Mouse (Mus musculus) liver, embryonic 12.5 days (tissue): ENCODE measurements around the gene Tnfsf13. TPM values are rescaled to one million over a fixed set of nuclear protein-coding genes. Genes with fewer than 3 reads are reported as not detected.
"Not testable (repeated sequence)": the region's sequence is repeated elsewhere in the genome, so short reads cannot be mapped to it uniquely, and the experiment has no call there.

Source experiments
- ATAC-seq: fragments of 200-750 bp; cut with Nextera tagmentation; 2 replicates; pipeline ENCODE4 v1.8.0; 2017; ENCODE audit warnings: moderate number of reproducible peaks, mild to moderate bottlenecking, moderate library complexity
- H3K27ac ChIP-seq: fragments of 300-500 bp; sonication (generic); 2 replicates; pipeline ENCODE4 v1.5.1; 2016; ENCODE audit warnings: mild to moderate bottlenecking
- H3K27me3 ChIP-seq: fragments of 300-500 bp; sonication (generic); replicated peaks from 2 replicates; pipeline ENCODE4 v1.6.1; 2016; ENCODE audit warnings: mild to moderate bottlenecking, moderate library complexity
- H3K36me3 ChIP-seq: fragments of 300-500 bp; sonication (generic); 2 replicates; pipeline ENCODE4 v1.6.1; 2016; ENCODE audit warnings: mild to moderate bottlenecking, moderate library complexity
- H3K4me1 ChIP-seq: fragments of 300-500 bp; sonication (generic); 2 replicates; pipeline ENCODE4 v1.6.1; 2016
- H3K4me2 ChIP-seq: fragments of 300-500 bp; sonication (generic); 2 replicates; pipeline ENCODE4 v1.6.1; 2016; ENCODE audit warnings: mild to moderate bottlenecking, moderate library complexity
- H3K4me3 ChIP-seq: fragments of 300-500 bp; sonication (generic); 2 replicates; pipeline ENCODE4 v1.5.1; 2016; ENCODE audit warnings: mild to moderate bottlenecking, moderate library complexity
- H3K9ac ChIP-seq: fragments of 300-500 bp; sonication (generic); 2 replicates; pipeline ENCODE4 v1.6.1; 2016; ENCODE audit warnings: mild to moderate bottlenecking, moderate library complexity
- H3K9me3 ChIP-seq: fragments of 300-500 bp; sonication (generic); replicated peaks from 2 replicates; pipeline ENCODE4 v1.6.1; 2016; ENCODE audit warnings: mild to moderate bottlenecking, moderate library complexity
- WGBS: fragments of 180-500 bp; shearing (Covaris S2); methylation state at CpG from one replicate; pipeline ENCODE4 v1.1.7; 2016; ENCODE audit not compliant: insufficient replicate concordance; 5-methylcytosine and 5-hydroxymethylcytosine counted together
- polyA plus RNA-seq: library from polyadenylated mRNA; unstranded; fragments of >200 nt; fragmentation: Nextera tagmentation; extraction: Ambion mirVana; gene quantifications from 2 replicates; pipeline ENCODE4 v1.2.1, GENCODE M21; 2016

Gene Tnfsf13
- polyA plus RNA-seq: 0.14 and 0.23 TPM in 2 replicates

DNA sequence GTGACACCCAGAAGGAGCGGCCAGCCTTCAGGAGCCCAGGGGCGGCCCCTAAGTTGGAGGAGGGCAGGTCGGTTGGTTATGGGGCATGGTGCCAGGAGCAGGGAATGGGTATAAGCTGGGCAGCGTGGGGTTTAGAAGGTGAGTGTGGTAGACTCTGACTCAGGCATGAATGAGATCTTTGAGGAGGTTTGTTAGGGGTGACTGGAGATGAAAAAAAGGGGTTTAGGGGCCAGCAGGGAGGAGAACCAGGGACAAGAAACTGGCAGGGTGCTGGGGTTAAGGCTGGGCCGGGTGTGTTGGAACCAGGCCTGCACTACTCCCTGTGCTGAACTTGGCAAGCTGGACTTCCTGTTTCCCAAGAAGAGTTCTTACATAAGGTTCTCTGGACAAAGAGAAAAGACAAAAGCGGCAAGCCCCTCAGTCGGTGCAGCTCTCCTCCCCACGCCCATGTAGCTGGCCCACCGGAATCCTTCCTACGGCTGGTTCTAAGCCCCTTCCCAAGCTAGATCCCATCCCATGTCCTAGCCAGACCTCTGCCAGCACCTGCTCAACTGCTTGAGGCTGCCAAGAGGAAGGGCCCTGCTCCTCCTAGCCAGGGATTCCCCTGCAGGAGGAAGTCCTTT is at the start of gene Tnfsf13:
Gene Tnfsf13, minus strand, starts transcription at position 259 of the 623 bp plus-strand sequence.
- H3K4me1 ChIP-seq: peaks cover 34% of the 10 kb centered on the region
- WGBS: 62% methylated on average over 10 of the region's 10 CpGs
- no peak within 1 kb of the TSS for H3K4me2 ChIP-seq
- no peak within 1 kb of the TSS for H3K9ac ChIP-seq
- ATAC-seq: no peak
- H3K36me3 ChIP-seq: no peaks in the 10 kb centered on the region
- no peaks in the 10 kb centered on the region for H3K9me3 ChIP-seq
- H3K4me3 ChIP-seq: no peak within 1 kb of the TSS
- H3K27ac ChIP-seq: no peak within 1 kb of the TSS
- H3K27me3 ChIP-seq: peaks cover 3% of the 10 kb centered on the region; the same call in 1 of the 2 replicates

DNA sequence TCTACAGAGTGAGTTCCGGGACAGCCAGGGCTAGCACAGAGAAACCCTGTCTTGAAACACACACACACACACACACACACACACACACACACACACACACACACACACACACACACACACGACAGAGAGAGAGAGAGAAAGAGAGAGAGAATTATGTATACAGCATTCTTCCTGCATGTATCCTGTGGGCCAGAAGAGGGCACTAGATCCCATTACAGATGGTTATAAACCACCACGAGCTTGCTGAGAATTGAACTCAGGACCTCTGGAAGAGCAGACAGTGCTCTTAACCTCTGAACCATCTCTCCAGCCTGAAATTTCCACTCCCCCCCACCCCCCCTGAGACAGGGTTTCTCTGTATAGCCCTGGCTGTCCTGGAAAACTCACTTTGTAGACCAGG is 45.8 kb upstream of the Tnfsf13 start:
- not testable (repeated sequence) for H3K4me3 ChIP-seq, ATAC-seq, H3K27ac ChIP-seq, H3K4me2 ChIP-seq, H3K4me1 ChIP-seq, H3K27me3 ChIP-seq, H3K9ac ChIP-seq, H3K9me3 ChIP-seq
- peaks cover 31% of the 10 kb centered on the region for H3K36me3 ChIP-seq
- 63% methylated on average over 2 of the region's 3 CpGs for WGBS

DNA sequence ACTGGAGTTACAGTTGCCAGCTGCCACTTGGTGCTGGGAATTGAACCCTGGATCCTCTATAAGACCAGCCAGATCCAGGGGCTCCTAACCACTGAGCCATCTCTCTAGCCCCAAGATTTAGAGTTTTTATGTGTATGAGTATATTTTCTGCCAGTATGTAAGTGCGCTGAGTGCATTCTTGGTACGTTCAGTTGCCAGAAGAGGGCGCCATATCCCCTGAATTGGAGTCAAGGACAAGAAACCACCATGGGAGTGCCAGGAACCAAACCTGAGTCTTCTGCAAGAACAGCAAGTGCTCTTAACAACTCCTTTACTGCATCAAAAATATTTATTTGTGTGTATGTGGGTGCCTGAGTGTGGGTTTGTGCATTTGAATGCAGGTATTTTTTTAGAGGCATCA is 43.5 kb upstream of the Tnfsf13 start:
- H3K9me3 ChIP-seq: peaks cover 8% of the 10 kb centered on the region; the same call in 1 of the 2 replicates
- H3K4me1 ChIP-seq: peaks cover 8% of the 10 kb centered on the region
- H3K27ac ChIP-seq: no peak overlapping the region
- H3K27me3 ChIP-seq: no peaks in the 10 kb centered on the region
- ATAC-seq: no peak
- no peak overlapping the region for H3K4me3 ChIP-seq
- no peak overlapping the region for H3K9ac ChIP-seq
- peaks cover 7% of the 10 kb centered on the region for H3K36me3 ChIP-seq
- 19% methylated on average over 3 of the region's 3 CpGs for WGBS
- H3K4me2 ChIP-seq: no peak overlapping the region

DNA sequence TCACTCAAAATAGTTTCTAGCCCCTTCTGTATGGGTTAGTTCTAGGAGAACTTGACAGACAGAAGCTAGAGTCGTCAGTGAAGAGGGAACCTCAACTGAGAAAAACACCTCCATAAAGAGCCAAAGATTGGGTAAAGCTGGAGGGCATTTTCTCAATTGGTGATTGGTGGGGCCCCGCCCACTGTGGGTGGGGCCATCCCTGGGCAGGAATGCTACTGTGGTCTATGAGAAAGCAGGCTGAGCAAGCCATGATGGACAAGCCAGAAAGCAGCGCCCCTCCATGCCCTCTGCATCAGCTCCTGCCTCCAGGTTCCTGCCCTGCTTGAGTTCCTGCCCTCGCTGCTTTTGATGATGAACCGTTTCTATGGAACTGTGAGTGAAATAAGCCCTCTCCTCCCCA is 40.4 kb upstream of the Tnfsf13 start:
- WGBS: 38% methylated on average over 5 of the region's 5 CpGs
- no peak for ATAC-seq
- peaks cover 16% of the 10 kb centered on the region for H3K4me1 ChIP-seq
- no peaks in the 10 kb centered on the region for H3K36me3 ChIP-seq
- no peak overlapping the region for H3K4me2 ChIP-seq
- H3K27ac ChIP-seq: no peak overlapping the region
- peaks cover 8% of the 10 kb centered on the region; the same call in 1 of the 2 replicates for H3K9me3 ChIP-seq
- no peak overlapping the region for H3K4me3 ChIP-seq
- no peak overlapping the region for H3K9ac ChIP-seq
- H3K27me3 ChIP-seq: no peaks in the 10 kb centered on the region

DNA sequence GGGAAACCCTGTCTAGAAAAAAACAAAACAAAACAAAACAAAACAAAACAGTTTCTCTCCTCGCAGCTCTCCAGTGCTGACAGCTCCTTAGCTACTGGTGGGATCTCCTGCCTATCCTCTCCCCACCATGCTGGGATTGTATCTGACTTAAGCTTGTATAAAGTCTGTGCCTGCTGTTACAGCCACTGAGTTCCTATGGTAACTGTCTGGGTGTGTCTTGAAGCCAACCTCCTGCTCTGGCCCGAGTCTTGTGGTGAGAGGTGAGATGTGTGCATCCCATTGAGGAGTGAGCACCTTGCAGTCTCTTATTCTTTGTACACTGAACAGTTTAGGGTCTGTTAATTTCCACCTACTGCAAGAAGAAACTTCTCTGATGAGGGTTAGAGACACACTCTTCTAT is 37.5 kb upstream of the Tnfsf13 start:
- 39% methylated on average over 2 of the region's 2 CpGs for WGBS
- H3K4me2 ChIP-seq: no peak overlapping the region

DNA sequence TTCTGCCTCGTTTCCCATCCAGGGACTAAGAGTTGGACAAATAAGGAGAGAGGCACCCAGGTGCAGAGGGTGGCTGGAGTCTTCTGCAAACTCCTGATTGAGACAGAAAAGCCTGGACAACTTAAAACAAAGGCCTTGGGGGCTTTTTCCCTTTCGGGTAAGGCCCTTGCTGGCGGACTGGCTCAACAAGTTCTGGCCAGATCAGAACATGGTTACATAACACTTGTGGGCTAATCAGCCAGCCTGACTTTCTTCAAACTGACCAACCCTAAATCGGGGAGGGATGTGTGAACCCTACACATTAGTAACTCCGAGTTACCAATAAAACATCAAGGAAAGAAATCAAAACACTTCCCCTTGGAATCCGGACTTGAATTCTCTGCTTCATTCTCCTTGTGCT is 35.3 kb upstream of the Tnfsf13 start:
- Histone ChIP-seq H3K4me1 (peaks cover 46% of the 10 kb centered on the region), H3K27me3 (no peaks in the 10 kb centered on the region), H3K36me3 (no peaks in the 10 kb centered on the region), H3K4me3 (no peak overlapping the region), H3K27ac (no peak overlapping the region), H3K9me3 (peaks cover 8% of the 10 kb centered on the region; the same call in 1 of the 2 replicates), H3K9ac (no peak overlapping the region), H3K4me2 (no peak overlapping the region)
- WGBS: 76% methylated on average over 6 of the region's 6 CpGs
- ATAC-seq: no peak

More for the DNA sequence above, 37.5 kb upstream of the Tnfsf13 start:
- no peak overlapping the region for H3K9ac ChIP-seq
- H3K4me3 ChIP-seq: no peak overlapping the region
- H3K4me1 ChIP-seq: peaks cover 32% of the 10 kb centered on the region
- H3K36me3 ChIP-seq: no peaks in the 10 kb centered on the region
- no peak for ATAC-seq
- peaks cover 8% of the 10 kb centered on the region; the same call in 1 of the 2 replicates for H3K9me3 ChIP-seq
- H3K27ac ChIP-seq: no peak overlapping the region
- H3K27me3 ChIP-seq: no peaks in the 10 kb centered on the region

DNA sequence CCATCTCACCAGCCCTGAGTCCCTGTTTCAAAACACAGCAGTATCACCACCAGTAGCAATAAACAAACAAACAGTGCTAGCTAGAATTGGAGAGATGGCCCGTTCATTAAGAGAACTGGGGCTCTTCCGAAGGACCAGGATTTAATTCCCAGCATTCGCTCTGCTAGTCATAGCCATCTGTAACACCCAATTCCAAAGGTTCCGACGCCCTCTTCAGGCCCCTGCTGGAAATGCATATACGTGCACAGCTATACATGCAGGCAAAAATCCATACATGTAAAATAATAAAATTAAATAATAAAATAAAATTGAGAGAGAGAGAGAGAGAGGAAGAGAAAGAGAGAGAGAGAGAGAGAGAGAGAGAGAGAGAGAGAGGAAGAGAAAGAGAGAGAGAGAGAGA is 33.8 kb upstream of the Tnfsf13 start:
- peak overlapping the region; percentile 66; the same call in 1 of the 2 replicates for H3K9ac ChIP-seq
- WGBS: 65% methylated on average over 6 of the region's 6 CpGs
- H3K4me2 ChIP-seq: no peak overlapping the region
- no peak for ATAC-seq
- peaks cover 50% of the 10 kb centered on the region for H3K4me1 ChIP-seq
- no peak overlapping the region for H3K4me3 ChIP-seq
- no peaks in the 10 kb centered on the region for H3K36me3 ChIP-seq
- no peaks in the 10 kb centered on the region for H3K27me3 ChIP-seq
- H3K9me3 ChIP-seq: 0 out of 2 replicates have a peak, but pooled peaks cover 4% of the 10 kb centered on the region
- H3K27ac ChIP-seq: peak overlapping the region; percentile 78

DNA sequence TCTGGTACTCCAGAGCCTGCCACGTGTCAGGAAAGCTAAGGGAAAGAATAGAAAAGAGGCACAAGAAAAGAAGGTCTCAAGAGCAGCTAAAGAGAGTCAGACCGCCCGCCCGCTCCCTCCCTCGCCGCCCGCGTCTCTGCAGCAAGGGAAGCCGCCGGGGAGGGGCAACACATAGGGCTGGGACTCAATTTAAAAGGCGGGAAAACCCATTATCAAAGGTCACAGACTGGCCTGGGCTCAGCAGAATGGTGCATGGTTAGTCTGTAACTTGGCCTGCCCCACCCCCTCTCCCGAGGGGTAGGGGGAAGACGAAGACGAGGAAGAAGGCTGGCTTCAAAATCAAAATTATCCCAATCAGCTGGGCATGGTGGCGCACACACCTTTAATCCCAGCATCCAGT is 33.1 kb upstream of the Tnfsf13 start:
- H3K27ac ChIP-seq: peak overlapping the region; percentile 78
- 14% methylated on average over 15 of the region's 15 CpGs for WGBS
- H3K4me3 ChIP-seq: peak overlapping the region; percentile 30
- ATAC-seq: peak; percentile 94
- H3K27me3 ChIP-seq: no peaks in the 10 kb centered on the region
- peak overlapping the region; percentile 68 for H3K4me2 ChIP-seq
- H3K9me3 ChIP-seq: no peaks in the 10 kb centered on the region
- H3K36me3 ChIP-seq: no peaks in the 10 kb centered on the region
- peaks cover 50% of the 10 kb centered on the region for H3K4me1 ChIP-seq
- H3K9ac ChIP-seq: peak overlapping the region; percentile 66

DNA sequence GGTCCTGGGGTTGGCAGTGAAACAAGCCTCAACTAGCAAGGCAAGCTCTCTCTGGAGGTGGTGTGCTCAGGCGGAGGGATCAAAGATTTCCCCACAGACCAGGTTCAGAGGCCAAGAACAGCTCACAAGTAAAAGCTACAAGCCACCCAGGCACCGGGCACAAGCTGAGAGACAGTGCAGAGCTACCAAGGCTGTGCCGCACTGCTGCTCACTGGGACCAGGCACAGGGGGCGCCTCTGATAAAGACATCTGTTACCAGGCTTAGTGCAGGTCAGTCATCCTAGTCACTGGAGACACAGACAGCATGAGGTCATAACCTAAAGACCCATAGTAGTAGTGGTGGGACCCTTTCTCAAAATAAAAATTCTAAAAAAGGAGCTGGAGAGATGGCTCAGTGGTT is 31.4 kb upstream of the Tnfsf13 start:
- H3K36me3 ChIP-seq: no peaks in the 10 kb centered on the region

DNA sequence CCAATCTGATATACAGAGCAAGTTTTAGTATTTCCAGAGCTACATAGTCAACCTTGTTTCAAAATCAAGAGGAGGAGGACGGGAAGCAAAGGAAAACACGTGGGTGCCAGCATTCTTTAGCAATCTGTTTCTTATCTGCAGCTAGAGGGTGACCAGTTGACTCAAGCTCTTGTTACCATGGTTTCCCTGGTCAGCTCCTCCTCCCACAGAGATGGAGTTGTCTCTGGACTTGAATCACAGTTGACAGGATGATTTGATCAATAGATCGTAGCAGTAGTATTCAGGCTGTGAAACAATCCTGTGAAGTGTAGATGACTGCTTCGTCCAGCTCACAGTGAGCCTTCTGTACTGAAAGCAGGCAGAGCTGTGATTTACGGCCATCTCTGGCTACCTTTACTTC is 30.3 kb upstream of the Tnfsf13 start:
- 0 out of 2 replicates have a peak overlapping the region, but pooled peaks have one; percentile 20 for H3K27ac ChIP-seq
- 32% methylated on average over 5 of the region's 5 CpGs for WGBS
- no peaks in the 10 kb centered on the region for H3K9me3 ChIP-seq
- H3K36me3 ChIP-seq: no peaks in the 10 kb centered on the region
- no peaks in the 10 kb centered on the region for H3K27me3 ChIP-seq
- no peak overlapping the region for H3K4me3 ChIP-seq
- H3K9ac ChIP-seq: no peak overlapping the region
- peaks cover 47% of the 10 kb centered on the region for H3K4me1 ChIP-seq
- no peak for ATAC-seq
- H3K4me2 ChIP-seq: no peak overlapping the region

More for the DNA sequence above, 31.4 kb upstream of the Tnfsf13 start:
- Histone ChIP-seq H3K4me1 (peaks cover 42% of the 10 kb centered on the region), H3K9me3 (no peaks in the 10 kb centered on the region), H3K27ac (0 out of 2 replicates have a peak overlapping the region, but pooled peaks have one; percentile 33), H3K4me2 (no peak overlapping the region), H3K9ac (no peak overlapping the region), H3K4me3 (no peak overlapping the region), H3K27me3 (no peaks in the 10 kb centered on the region)
- 0 out of 2 replicates have a peak, but pooled peaks have one; percentile 9 for ATAC-seq
- WGBS: 60% methylated on average over 4 of the region's 4 CpGs

DNA sequence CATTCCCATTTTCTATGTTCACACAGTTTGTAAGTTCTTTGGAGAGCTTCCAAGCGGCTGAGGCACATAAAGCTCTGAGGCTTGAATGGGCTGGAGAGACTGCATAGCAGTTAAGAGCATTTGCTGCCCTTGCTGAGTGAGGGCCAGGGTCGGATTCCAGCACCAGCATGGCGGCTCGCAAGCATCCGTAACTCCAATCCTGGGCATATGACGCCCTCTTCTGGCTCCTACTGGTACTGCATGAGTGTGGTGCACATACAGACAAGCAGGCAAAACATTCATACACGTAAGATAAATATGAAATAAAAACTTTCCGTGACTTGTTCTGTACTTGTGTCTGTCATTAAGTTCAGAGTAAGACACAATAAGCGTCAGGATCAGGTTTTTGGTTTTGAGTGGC is 29.9 kb upstream of the Tnfsf13 start:
- 54% methylated on average over 9 of the region's 9 CpGs for WGBS
- H3K27ac ChIP-seq: peak overlapping the region; percentile 13; the same call in 1 of the 2 replicates
- H3K4me2 ChIP-seq: no peak overlapping the region
- H3K9me3 ChIP-seq: no peaks in the 10 kb centered on the region
- H3K36me3 ChIP-seq: no peaks in the 10 kb centered on the region
- no peak overlapping the region for H3K9ac ChIP-seq
- H3K4me1 ChIP-seq: peaks cover 51% of the 10 kb centered on the region
- H3K27me3 ChIP-seq: no peaks in the 10 kb centered on the region
- ATAC-seq: no peak
- H3K4me3 ChIP-seq: no peak overlapping the region

DNA sequence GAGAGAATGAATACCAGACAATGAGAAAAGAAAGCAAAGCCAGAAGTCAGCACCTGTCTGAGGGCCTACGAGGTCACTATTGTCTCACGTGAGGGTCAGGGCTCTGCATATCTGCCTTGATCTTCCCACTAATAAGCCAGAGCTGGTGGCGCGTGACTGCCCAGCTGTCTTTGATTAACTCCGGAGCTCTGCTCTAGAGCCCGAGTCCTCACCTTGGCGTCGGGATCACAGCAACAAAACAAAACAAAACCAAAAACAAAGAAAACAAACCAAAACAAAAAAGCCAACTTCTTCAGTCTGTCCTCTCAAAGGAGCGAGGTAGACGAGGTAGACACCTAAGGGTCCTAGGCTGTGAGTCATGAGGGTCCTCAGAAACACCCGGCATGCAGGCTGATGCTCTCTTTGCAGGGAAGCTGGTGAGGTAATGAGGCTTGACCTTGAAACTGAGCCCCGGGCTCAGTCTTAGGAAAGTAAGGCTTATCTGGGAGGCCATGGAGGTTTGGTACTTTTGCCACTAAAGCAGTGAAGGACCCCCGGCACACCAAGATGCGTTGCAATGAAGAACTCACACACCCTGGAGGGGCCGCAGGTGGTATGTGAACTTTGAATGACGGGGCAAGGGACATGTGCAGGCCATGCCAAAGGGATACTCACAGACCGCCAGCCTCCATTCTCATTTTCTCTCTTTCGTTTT is 29.2 kb upstream of the Tnfsf13 start:
- H3K36me3 ChIP-seq: no peaks in the 10 kb centered on the region
- H3K4me3 ChIP-seq: no peak overlapping the region
- no peak for ATAC-seq
- 71% methylated on average over 18 of the region's 18 CpGs for WGBS
- H3K27ac ChIP-seq: no peak overlapping the region; the same call in 1 of the 2 replicates
- H3K9ac ChIP-seq: no peak overlapping the region
- peaks cover 58% of the 10 kb centered on the region for H3K4me1 ChIP-seq
- no peaks in the 10 kb centered on the region for H3K9me3 ChIP-seq
- H3K27me3 ChIP-seq: no peaks in the 10 kb centered on the region
- H3K4me2 ChIP-seq: no peak overlapping the region
